Mouse (Mus musculus) ovary, postnatal 14 days (tissue): ENCODE measurements around the gene Reep3.
A peak's percentile ranks its signal among the peaks of the same experiment; 100 is the strongest.

Experiments used
- DNase-seq: peaks from one replicate; pipeline ENCODE4 v3.0.0; 2022; ENCODE audit warnings: low spot score

Reep3 gene

GRCm38 (mm10) chr10:67083446-67084166, 13.1 kb downstream of the Reep3 start:
- DNase-seq, result no peak

- DNase-seq, result no peak
Measured at GRCm38 (mm10) chr10:67082531-67082930, 14.2 kb downstream of the Reep3 start.

- DNase-seq, result no peak
Measured at GRCm38 (mm10) chr10:67081206-67082007, 15.3 kb downstream of the Reep3 start.

GRCm38 (mm10) chr10:67079030-67079429, 17.7 kb downstream of the Reep3 start:
- DNase-seq, result no peak

GRCm38 (mm10) chr10:67075931-67076878, 20.5 kb downstream of the Reep3 start:
- DNase-seq, result no peak

GRCm38 (mm10) chr10:67073577-67073976, 23.2 kb downstream of the Reep3 start:
- DNase-seq, result no peak

- no peak for DNase-seq
Measured at GRCm38 (mm10) chr10:67072600-67072999, 24.1 kb downstream of the Reep3 start.

GRCm38 (mm10) chr10:67071884-67072283, 24.9 kb downstream of the Reep3 start:
- DNase-seq, result no peak

- no peak for DNase-seq
Measured at GRCm38 (mm10) chr10:67071389-67071788, 25.4 kb downstream of the Reep3 start.

- DNase-seq, result no peak
Measured at GRCm38 (mm10) chr10:67069013-67069412, 27.7 kb downstream of the Reep3 start.

GRCm38 (mm10) chr10:67066421-67066820, 30.3 kb downstream of the Reep3 start:
- no peak for DNase-seq

GRCm38 (mm10) chr10:67065927-67066326, 30.8 kb downstream of the Reep3 start:
- DNase-seq, result no peak

GRCm38 (mm10) chr10:67065277-67065887, 31.4 kb downstream of the Reep3 start:
- DNase-seq, result no peak

- DNase-seq, result no peak
Measured at GRCm38 (mm10) chr10:67061823-67062222, 34.9 kb downstream of the Reep3 start.

- DNase-seq, result no peak
Measured at GRCm38 (mm10) chr10:67061367-67061801, 35.4 kb downstream of the Reep3 start.

- DNase-seq, result no peak
Measured at GRCm38 (mm10) chr10:67058702-67059101, 38.0 kb downstream of the Reep3 start.

GRCm38 (mm10) chr10:67058297-67058696, 38.4 kb downstream of the Reep3 start:
- peak; percentile 32 for DNase-seq

GRCm38 (mm10) chr10:67057696-67058095, 39.0 kb downstream of the Reep3 start:
- no peak for DNase-seq

GRCm38 (mm10) chr10:67057208-67057607, 39.5 kb downstream of the Reep3 start:
- DNase-seq, result no peak

GRCm38 (mm10) chr10:67055867-67056856, 40.6 kb downstream of the Reep3 start:
- DNase-seq, result no peak
